Mouse (Mus musculus) MEL (cell line): ENCODE results near the gene Pou6f1. TPM values are rescaled to one million over a fixed set of nuclear protein-coding genes. Genes with fewer than 3 reads are reported as not detected.
A peak's percentile ranks its signal among the peaks of the same experiment; 100 is the strongest.

Experiments used
- DNase-seq: peaks from one replicate; pipeline ENCODE4 v3.0.0; 2011; ENCODE audit warnings: low read depth, low spot score
- H3K27ac ChIP-seq: 2 replicates; pipeline ENCODE4 v1.5.1; 2012; ENCODE audit warnings: low read depth, mild to moderate bottlenecking, control low read depth, low read length, moderate library complexity; ENCODE audit not compliant: control insufficient read depth
- H3K27me3 ChIP-seq, 2 experiments: fragments of 150-350 bp in 1 of 2; sonication (generic) in 1 of 2; 2 replicates each; pipeline ENCODE4 v1.6.1; 2012; ENCODE audit warnings: low read length in 2 of 2, mild to moderate bottlenecking in 2 of 2, improper control_type of control experiment in 1 of 2, moderate library complexity in 1 of 2; ENCODE audit not compliant: insufficient read depth in 2 of 2, control insufficient read depth in 1 of 2
- H3K36me3 ChIP-seq, 2 experiments: 2 replicates each; pipeline ENCODE4 v1.6.1; 2012 to 2014; ENCODE audit warnings: low read length in 2 of 2, improper control_type of control experiment in 1 of 2, inconsistent platforms in 1 of 2, mild to moderate bottlenecking in 1 of 2; ENCODE audit not compliant: insufficient read depth in 2 of 2, control insufficient read depth in 1 of 2
- H3K4me1 ChIP-seq, 2 experiments: fragments of 150-350 bp in 1 of 2; sonication (generic) in 1 of 2; 2 replicates each; pipeline ENCODE4 v1.6.1; 2012; ENCODE audit warnings: low read length in 2 of 2, improper control_type of control experiment in 1 of 2, mild to moderate bottlenecking in 1 of 2; ENCODE audit not compliant: insufficient read depth in 2 of 2, control insufficient read depth in 1 of 2
- H3K4me3 ChIP-seq, 2 experiments: fragments of 150-350 bp in 1 of 2; sonication (generic) in 1 of 2; 2 replicates each; pipeline ENCODE4 v1.5.1; 2012; ENCODE audit warnings: low read depth in 2 of 2, low read length in 2 of 2, mild to moderate bottlenecking in 2 of 2, moderate library complexity in 2 of 2, control low read depth in 1 of 2, improper control_type of control experiment in 1 of 2; ENCODE audit not compliant: control insufficient read depth in 1 of 2, insufficient read depth in 1 of 2
- H3K79me2 ChIP-seq: 2 replicates; pipeline ENCODE4 v1.6.1; 2012; ENCODE audit warnings: mild to moderate bottlenecking, low read length, moderate library complexity; ENCODE audit not compliant: control insufficient read depth, poor library complexity, insufficient read depth
- H3K9ac ChIP-seq: 2 replicates; pipeline ENCODE4 v1.6.1; 2012; ENCODE audit warnings: low read depth, mild to moderate bottlenecking, control low read depth, low read length, moderate library complexity; ENCODE audit not compliant: control insufficient read depth, poor library complexity, severe bottlenecking
- H3K9me3 ChIP-seq: fragments of 150-350 bp; sonication (generic); replicated peaks from 2 replicates; pipeline ENCODE4 v1.6.1; 2012; ENCODE audit warnings: mild to moderate bottlenecking, low read length, improper control_type of control experiment, moderate library complexity; ENCODE audit not compliant: insufficient read depth
- BHLHE40 ChIP-seq: IDR thresholded peaks from 2 replicates; pipeline ENCODE4 v1.6.1; 2012; ENCODE audit warnings: low read depth, mild to moderate bottlenecking, inconsistent platforms, low read length, improper control_type of control experiment, borderline replicate concordance
- CTCF ChIP-seq, 3 experiments: IDR thresholded peaks in 2 of 3; conservative IDR thresholded peaks in 1 of 3; 2 replicates each; pipeline ENCODE4 v1.5.1; 2011 to 2012; ENCODE audit warnings: low read length in 3 of 3, low read depth in 2 of 3, mild to moderate bottlenecking in 2 of 3, improper control_type of control experiment in 1 of 3, inconsistent platforms in 1 of 3, mixed read lengths in 1 of 3, moderate library complexity in 1 of 3; ENCODE audit not compliant: control insufficient read depth in 1 of 3, insufficient read depth in 1 of 3, poor library complexity in 1 of 3, severe bottlenecking in 1 of 3
- E2F4 ChIP-seq: IDR thresholded peaks from 2 replicates; pipeline ENCODE4 v1.6.1; 2011; ENCODE audit warnings: low read depth, low read length, improper control_type of control experiment, borderline replicate concordance
- ELF1 ChIP-seq: IDR thresholded peaks from 2 replicates; pipeline ENCODE4 v1.6.1; 2014; ENCODE audit warnings: low read depth, mild to moderate bottlenecking, inconsistent platforms, low read length, improper control_type of control experiment, moderate library complexity
- ETS1 ChIP-seq: IDR thresholded peaks from 2 replicates; pipeline ENCODE4 v1.6.1; 2012; ENCODE audit warnings: low read depth, mild to moderate bottlenecking, inconsistent platforms, low read length, improper control_type of control experiment, moderate library complexity
- GATA1 ChIP-seq: IDR thresholded peaks from 2 replicates; pipeline ENCODE4 v1.6.1; 2011; ENCODE audit warnings: low read depth, low read length, improper control_type of control experiment
- MYC ChIP-seq: IDR thresholded peaks from 2 replicates; pipeline ENCODE4 v1.6.1; 2011; ENCODE audit warnings: low read depth, mild to moderate bottlenecking, low read length, improper control_type of control experiment, moderate library complexity
- NRF1 ChIP-seq: IDR thresholded peaks from 2 replicates; pipeline ENCODE4 v1.6.1; 2014; ENCODE audit warnings: low read depth, mild to moderate bottlenecking, inconsistent platforms, low read length, improper control_type of control experiment, moderate library complexity; ENCODE audit not compliant: poor library complexity, insufficient read depth, severe bottlenecking
- POLR2AphosphoS5 ChIP-seq: IDR thresholded peaks from 2 replicates; pipeline ENCODE4 v1.6.1; 2012; ENCODE audit warnings: low read depth, borderline replicate concordance, mild to moderate bottlenecking, inconsistent platforms, low read length, moderate library complexity, mixed read lengths
- TAL1 ChIP-seq: IDR thresholded peaks from 2 replicates; pipeline ENCODE4 v1.6.1; 2012; ENCODE audit warnings: mild to moderate bottlenecking, inconsistent platforms, low read length, moderate library complexity, mixed read lengths
- TBP ChIP-seq: IDR thresholded peaks from 2 replicates; pipeline ENCODE4 v1.8.0; 2011; ENCODE audit warnings: low read depth, low read length, improper control_type of control experiment
- USF1 ChIP-seq: IDR thresholded peaks from 2 replicates; pipeline ENCODE4 v1.6.1; 2014; ENCODE audit warnings: low read depth, mild to moderate bottlenecking, inconsistent platforms, low read length, improper control_type of control experiment, moderate library complexity
- ZKSCAN1 ChIP-seq: IDR thresholded peaks from 2 replicates; pipeline ENCODE4 v1.6.1; 2012; ENCODE audit warnings: low read depth, mild to moderate bottlenecking, inconsistent platforms, low read length, improper control_type of control experiment, moderate library complexity
- ZMIZ1 ChIP-seq: IDR thresholded peaks from 2 replicates; pipeline ENCODE4 v1.6.1; 2012; ENCODE audit warnings: low read depth, mild to moderate bottlenecking, inconsistent platforms, low read length, improper control_type of control experiment, moderate library complexity
- polyA plus RNA-seq, 2 experiments: library from polyadenylated mRNA; stranded (reverse) in 1 of 2; unstranded in 1 of 2; fragments of >175 nt in 1 of 2; fragments of >200 nt in 1 of 2; gene quantifications; 2 replicates each; pipeline versions ENCODE4 v1.2.1 to v1.2.4; 2012; ENCODE audit warnings: low replicate concordance in 2 of 2, low read depth in 1 of 2; ENCODE audit not compliant: insufficient read length in 2 of 2, insufficient read depth in 1 of 2, missing spikeins in 1 of 2
- total RNA-seq: library from RNA; depleted of rRNA; stranded (reverse); fragments of 300-350 nt; gene quantifications from 2 replicates; pipeline ENCODE4 v1.2.3, GENCODE M21; 2012

The Pou6f1 gene
- total and polyA plus RNA-seq, 3 experiments = 0.46 to 2.5 TPM; not detected in 1

DNA sequence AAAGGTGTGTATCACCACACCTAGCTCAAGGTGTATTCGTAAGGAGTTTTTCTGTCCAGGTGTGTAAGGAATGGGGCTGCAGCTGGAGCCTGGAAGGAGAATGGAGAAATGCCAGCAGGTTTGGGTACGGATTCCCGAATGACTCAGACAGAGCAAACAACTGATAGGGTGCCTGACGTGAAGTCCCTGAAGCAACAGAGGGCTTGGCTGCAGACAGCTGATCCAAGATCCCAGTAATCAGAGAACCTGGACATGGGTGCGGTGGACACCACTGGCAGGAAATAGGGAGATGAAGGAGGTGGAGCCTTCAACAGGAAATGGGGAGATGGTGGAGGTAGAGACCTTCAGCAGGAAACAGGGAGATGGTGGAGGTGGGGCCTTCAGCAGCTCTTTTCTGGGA, 32.5 kb upstream of the Pou6f1 start:
- peaks cover 0 to 16% of the 10 kb centered on the region in 2 experiments; a peak in 2 of 4 replicates for H3K36me3 ChIP-seq
- H3K4me3 ChIP-seq = no peak overlapping the region
- no peaks in the 10 kb centered on the region for H3K9me3 ChIP-seq
- no peaks in the 10 kb centered on the region; the same call in 1 of the 2 replicates for H3K79me2 ChIP-seq
- H3K27me3 ChIP-seq = 0 out of 4 replicates have a peak, but pooled peaks cover 0 to 2% of the 10 kb centered on the region in 2 experiments
- H3K4me1 ChIP-seq = peaks cover 4 to 31% of the 10 kb centered on the region in 2 experiments
- no peak overlapping the region for H3K27ac ChIP-seq
- TF ChIP-seq ETS1 = no peak
- TF ChIP-seq ZKSCAN1 = no peak
- TF ChIP-seq TAL1 = no peak
- no peak for TF ChIP-seq ELF1
- TF ChIP-seq MYC = no peak
- no peak for TF ChIP-seq GATA1
- no peak for TF ChIP-seq POLR2AphosphoS5
- TF ChIP-seq CTCF (IDR thresholded peaks at IDR 0.05 in 2 of 3, conservative IDR thresholded peaks at IDR 0.05 in 1 of 3; ENCODE audit: control insufficient read depth in 1 of 3, insufficient read depth in 1 of 3, low read depth in 2 of 3, low read length in 3 of 3, poor library complexity in 1 of 3, severe bottlenecking in 1 of 3) = no peak
- no peak for TF ChIP-seq TBP
- no peak overlapping the region for H3K9ac ChIP-seq
- no peak for DNase-seq

DNA sequence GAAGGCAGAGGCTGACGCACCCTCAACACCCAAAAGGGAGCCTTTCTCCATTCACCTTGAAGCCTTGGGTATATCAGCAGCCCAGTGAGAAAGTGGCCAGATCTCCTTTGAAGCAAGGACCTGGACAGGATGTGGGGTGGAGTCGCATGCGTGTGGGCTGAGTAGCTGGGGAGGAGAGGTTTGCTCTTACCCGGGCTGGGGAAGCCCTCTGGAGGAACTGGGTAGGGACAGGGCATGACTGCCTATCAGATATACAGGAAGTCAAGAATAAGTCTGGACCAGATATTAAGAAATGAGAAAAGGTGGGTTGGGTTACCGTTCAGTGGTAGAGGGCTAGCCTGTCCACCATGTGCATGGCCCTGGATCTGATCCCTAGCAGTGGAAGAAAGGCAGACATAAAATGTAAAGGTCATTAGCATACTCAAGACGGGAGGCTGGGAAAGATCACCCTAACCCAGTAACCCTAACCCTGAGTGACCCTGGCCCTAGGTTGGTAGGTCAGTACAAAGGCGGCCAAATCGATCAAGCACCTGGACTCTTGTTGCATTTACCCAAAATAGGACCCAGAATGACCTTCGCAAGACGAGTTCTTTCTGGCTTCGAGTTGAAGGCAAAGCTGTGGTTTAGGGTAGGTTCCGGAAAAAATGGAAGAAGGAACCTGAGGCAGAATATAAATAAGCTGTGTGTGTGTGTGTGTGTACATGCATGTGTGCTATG, 31.8 kb upstream of the Pou6f1 start:
- Histone ChIP-seq H3K27ac (no peak overlapping the region), H3K4me3 (no peak overlapping the region), H3K27me3 (0 out of 4 replicates have a peak, but pooled peaks cover 0 to 2% of the 10 kb centered on the region in 2 experiments), H3K9me3 (no peaks in the 10 kb centered on the region), H3K79me2 (no peaks in the 10 kb centered on the region)
- DNase-seq = peak; percentile 47
- no peak for TF ChIP-seq USF1
- no peak for TF ChIP-seq E2F4
- no peak for TF ChIP-seq ELF1
- TF ChIP-seq ZMIZ1 = no peak
- no peak for TF ChIP-seq BHLHE40
- no peak for TF ChIP-seq ZKSCAN1
- TF ChIP-seq NRF1 = 0 out of 2 replicates have a peak, but pooled peaks have one; percentile 17
- TF ChIP-seq, all 39 proteins: peak for 1
- peaks cover 0 to 20% of the 10 kb centered on the region in 2 experiments; a peak in 2 of 4 replicates for H3K36me3 ChIP-seq
- H3K4me1 ChIP-seq = peaks cover 4 to 29% of the 10 kb centered on the region in 2 experiments
- no peak overlapping the region for H3K9ac ChIP-seq
